Comparison of ENCODE assay signal across 16 mouse cellular contexts in genomic region chr2:180988948-180989347, GRCm38 (mm10). TPM values are rescaled to one million over a fixed set of nuclear protein-coding genes. Genes with fewer than 3 reads are reported as not detected.
"Had no signal": no experiment of that assay in that cellular context is flagged by ENCODE, and none has a peak within 500 bp of the region (broad histone marks: within the 10 kb centered on the region; RNA-seq: fewer than 3 reads in every experiment).

No protein-coding gene starts in this region.

- H3K27ac ChIP-seq: neural tube, embryonic 12.5 days; neural tube, embryonic 15.5 days; stomach, embryonic 15.5 days; stomach, postnatal 0 days had no signal

- H3K36me3 ChIP-seq: neural tube, embryonic 12.5 days; stomach, embryonic 15.5 days had no signal

- H3K4me3 ChIP-seq: neural tube, embryonic 12.5 days; neural tube, embryonic 15.5 days; stomach, embryonic 15.5 days had no signal

- H3K27me3 ChIP-seq: neural tube, embryonic 12.5 days; neural tube, embryonic 15.5 days; stomach, embryonic 15.5 days had no signal

- H3K9ac ChIP-seq: neural tube, embryonic 12.5 days; neural tube, embryonic 15.5 days; stomach, embryonic 15.5 days had no signal

- DNase-seq: right cerebral cortex, postnatal 14 days; right cerebral cortex, postnatal 25 days; right cerebral cortex, postnatal 4 days; spleen, adult 18-20 months; thymus, adult 18-20 months; thymus, adult 2 months; thymus, postnatal 14 days; thymus, postnatal 25 days; thymus, postnatal 36 days; thymus, postnatal 4 days had no signal

- H3K4me1 ChIP-seq: stomach, embryonic 15.5 days had no signal

- H3K9me3 ChIP-seq: neural tube, embryonic 12.5 days; neural tube, embryonic 15.5 days; stomach, embryonic 15.5 days had no signal

- H3K4me2 ChIP-seq: neural tube, embryonic 12.5 days; neural tube, embryonic 15.5 days; stomach, embryonic 15.5 days had no signal

RNA-seq across cellular contexts. Expression of gene Nkain4, which starts 34.4 kb away (rescaled TPM):
- total RNA-seq: neutrophil, adult 5-6 weeks had no signal

RNA-seq across cellular contexts. Expression of gene Chrna4, which starts 54.4 kb away (rescaled TPM):
- total RNA-seq: neutrophil, adult 5-6 weeks had no signal
- polyA plus RNA-seq: spleen, adult 2 months had no signal
